Mouse (Mus musculus) megakaryocyte, embryonic 14.5 days (primary cell): ENCODE measurements around the gene Egln3.

Source experiments
- FLI1 ChIP-seq: IDR thresholded peaks from 2 replicates; pipeline ENCODE4 v1.6.1; 2012; ENCODE audit warnings: low read length, inconsistent platforms, mixed read lengths
- GATA1 ChIP-seq: IDR thresholded peaks from 3 replicates; pipeline ENCODE4 v1.6.1; 2012; ENCODE audit warnings: mixed read lengths, low read length, inconsistent platforms, borderline replicate concordance

GRCm38 (mm10) chr12:54168786-54169185, 34.9 kb downstream of the Egln3 start:
- no peak for TF ChIP-seq GATA1
- no peak for TF ChIP-seq FLI1
